33 mouse cellular contexts compared by ENCODE assay signal in genomic region chr8:83396680-83397079, GRCm38 (mm10). TPM values are rescaled to one million over a fixed set of nuclear protein-coding genes. Genes with fewer than 3 reads are reported as not detected.
DNase-seq lines count a peak whose midpoint lies in the region; ATAC-seq and TF ChIP-seq lines count a peak whose summit lies in the region.
"Had no signal": no experiment of that assay in that cellular context is flagged by ENCODE, and none has a peak within 500 bp of the region (broad histone marks: within the 10 kb centered on the region; RNA-seq: fewer than 3 reads in every experiment).

No protein-coding gene starts in this region.

- no peaks in the 10 kb centered on the region for H3K9me3 ChIP-seq in liver, embryonic 12.5 days (replicated peaks)
- no peaks in the 10 kb centered on the region for H3K9me3 ChIP-seq in intestine, embryonic 14.5 days (ENCODE audit: control insufficient read depth, low read length)
- no peaks in the 10 kb centered on the region for H3K9me3 ChIP-seq in intestine, embryonic 16.5 days (ENCODE audit: control insufficient read depth, low read length)
- no peaks in the 10 kb centered on the region for H3K9me3 ChIP-seq in stomach, embryonic 16.5 days (replicated peaks; ENCODE audit: control insufficient read depth, low read length)
- H3K9me3 ChIP-seq: forebrain, embryonic 10.5 days; forebrain, embryonic 13.5 days; hindbrain, embryonic 12.5 days had no signal

- H3K27me3 ChIP-seq in liver, adult 2 months (ENCODE audit: control insufficient read depth, insufficient read depth, low read length): no peaks in the 10 kb centered on the region
- peaks cover 9% of the 10 kb centered on the region for H3K27me3 ChIP-seq in liver, embryonic 12.5 days (replicated peaks)
- no peaks in the 10 kb centered on the region for H3K27me3 ChIP-seq in intestine, embryonic 14.5 days (replicated peaks; ENCODE audit: control insufficient read depth, insufficient read depth, low read length)
- H3K27me3 ChIP-seq in intestine, embryonic 16.5 days (replicated peaks; ENCODE audit: control insufficient read depth, insufficient read depth, low read length): no peaks in the 10 kb centered on the region
- no peaks in the 10 kb centered on the region for H3K27me3 ChIP-seq in stomach, embryonic 16.5 days (ENCODE audit: control insufficient read depth, insufficient read depth, low read length)
- H3K27me3 ChIP-seq: CH12.LX; forebrain, embryonic 13.5 days; hindbrain, embryonic 12.5 days had no signal

- H3K27ac ChIP-seq in liver, adult 2 months (replicated peaks; ENCODE audit: insufficient read depth, low read depth, low read length): no peak overlapping the region
- H3K27ac ChIP-seq in liver, embryonic 12.5 days: no peak overlapping the region
- H3K27ac ChIP-seq in intestine, embryonic 14.5 days (ENCODE audit: low read depth): no peak overlapping the region
- no peak overlapping the region for H3K27ac ChIP-seq in intestine, embryonic 16.5 days (ENCODE audit: low read length)
- no peak overlapping the region for H3K27ac ChIP-seq in stomach, embryonic 16.5 days (ENCODE audit: low read length)
- H3K27ac ChIP-seq: forebrain, embryonic 10.5 days; forebrain, embryonic 13.5 days; gastrocnemius, adult 2 months; hindbrain, embryonic 12.5 days had no signal

- H3K79me2 ChIP-seq in liver, adult 2 months (ENCODE audit: control insufficient read depth, insufficient read depth, low read length): no peaks in the 10 kb centered on the region

- no peak overlapping the region for H3K9ac ChIP-seq in liver, adult 2 months (ENCODE audit: low read depth, low read length)
- no peak overlapping the region for H3K9ac ChIP-seq in liver, embryonic 12.5 days
- no peak overlapping the region for H3K9ac ChIP-seq in intestine, embryonic 14.5 days (ENCODE audit: low read length)
- H3K9ac ChIP-seq in intestine, embryonic 16.5 days (ENCODE audit: low read depth, low read length): no peak overlapping the region
- no peak overlapping the region for H3K9ac ChIP-seq in stomach, embryonic 16.5 days (ENCODE audit: low read length)
- H3K9ac ChIP-seq: forebrain, embryonic 13.5 days; hindbrain, embryonic 12.5 days had no signal

- H3K4me1 ChIP-seq in liver, adult 2 months (ENCODE audit: control insufficient read depth, insufficient read depth, low read length): no peaks in the 10 kb centered on the region
- no peaks in the 10 kb centered on the region for H3K4me1 ChIP-seq in liver, embryonic 12.5 days
- H3K4me1 ChIP-seq in intestine, embryonic 14.5 days (replicated peaks; ENCODE audit: control insufficient read depth, insufficient read depth, low read length): no peaks in the 10 kb centered on the region
- no peaks in the 10 kb centered on the region for H3K4me1 ChIP-seq in intestine, embryonic 16.5 days (ENCODE audit: control insufficient read depth, insufficient read depth, low read length)
- no peaks in the 10 kb centered on the region for H3K4me1 ChIP-seq in stomach, embryonic 16.5 days (ENCODE audit: control insufficient read depth, insufficient read depth, low read length)
- H3K4me1 ChIP-seq: forebrain, embryonic 10.5 days; forebrain, embryonic 13.5 days; hindbrain, embryonic 12.5 days had no signal

- H3K36me3 ChIP-seq in liver, adult 2 months (ENCODE audit: control insufficient read depth, insufficient read depth, low read length): no peaks in the 10 kb centered on the region
- H3K36me3 ChIP-seq in liver, embryonic 12.5 days: no peaks in the 10 kb centered on the region
- H3K36me3 ChIP-seq in intestine, embryonic 14.5 days (ENCODE audit: control insufficient read depth, insufficient read depth, low read length): no peaks in the 10 kb centered on the region
- no peaks in the 10 kb centered on the region for H3K36me3 ChIP-seq in intestine, embryonic 16.5 days (ENCODE audit: control insufficient read depth, insufficient read depth, low read length)
- no peaks in the 10 kb centered on the region for H3K36me3 ChIP-seq in stomach, embryonic 16.5 days (ENCODE audit: control insufficient read depth, insufficient read depth, low read length)
- H3K36me3 ChIP-seq: forebrain, embryonic 10.5 days; G1E; hindbrain, embryonic 12.5 days had no signal

- no peak overlapping the region for H3K4me2 ChIP-seq in liver, embryonic 12.5 days
- no peak overlapping the region for H3K4me2 ChIP-seq in intestine, embryonic 14.5 days (ENCODE audit: low read length)
- no peak overlapping the region for H3K4me2 ChIP-seq in intestine, embryonic 16.5 days (ENCODE audit: low read depth, low read length)
- H3K4me2 ChIP-seq in stomach, embryonic 16.5 days (ENCODE audit: low read depth, low read length): no peak overlapping the region
- H3K4me2 ChIP-seq: forebrain, embryonic 13.5 days; heart, embryonic 11.5 days; hindbrain, embryonic 12.5 days had no signal

- no peak for TF ChIP-seq POLR2A in liver, adult 2 months (IDR thresholded peaks at IDR 0.05; ENCODE audit: extremely low read depth, insufficient read depth, low read length)

- no peak overlapping the region for H3K4me3 ChIP-seq in liver, adult 2 months (ENCODE audit: insufficient read depth, low read depth, low read length)
- H3K4me3 ChIP-seq in liver, embryonic 12.5 days: no peak overlapping the region
- no peak overlapping the region for H3K4me3 ChIP-seq in intestine, embryonic 14.5 days (ENCODE audit: low read depth, low read length)
- H3K4me3 ChIP-seq in intestine, embryonic 16.5 days (ENCODE audit: low read length): no peak overlapping the region
- no peak overlapping the region for H3K4me3 ChIP-seq in stomach, embryonic 16.5 days (replicated peaks; ENCODE audit: low read length)
- H3K4me3 ChIP-seq: forebrain, embryonic 10.5 days; forebrain, embryonic 13.5 days; gastrocnemius, adult 2 months; hindbrain, embryonic 12.5 days had no signal

- peak; percentile 18 for DNase-seq in liver, adult 2 months (ENCODE audit: extremely low read depth, low read depth, low spot score)
- no peak for DNase-seq in intestine, embryonic 14.5 days (ENCODE audit: low spot score)
- DNase-seq in frontal cortex, adult 2 months (ENCODE audit: extremely low spot score in 1 of 2, low spot score in 1 of 2): no peak
- DNase-seq in kidney, adult 11 months: no peak
- DNase-seq: adrenal gland, postnatal 10 days; adrenal gland, postnatal 36 days; B cell, adult 2 months; cerebellum, adult 18-20 months; cerebellum, adult 9-10 months; cerebellum, postnatal 14 days; gastrocnemius, adult 2 months; gastrocnemius, postnatal 14 days; heart, adult 11 months had no signal

- no peak for TF ChIP-seq CTCF in liver, adult 2 months (IDR thresholded peaks at IDR 0.05; ENCODE audit: low read depth, low read length)

- 16% methylated on average over 6 of the region's 6 CpGs for WGBS in liver, adult 2 months
- WGBS in liver, embryonic 12.5 days (ENCODE audit: insufficient replicate concordance): 71% methylated on average over 6 of the region's 6 CpGs
- 71% methylated on average over 6 of the region's 6 CpGs for WGBS in intestine, embryonic 14.5 days
- WGBS in intestine, embryonic 16.5 days: 53% methylated on average over 6 of the region's 6 CpGs
- 61% methylated on average over 6 of the region's 6 CpGs for WGBS in stomach, embryonic 16.5 days

- ATAC-seq in liver, embryonic 12.5 days: no peak
- 0 out of 2 replicates have a peak, but pooled peaks have one; percentile 66 for ATAC-seq in intestine, embryonic 14.5 days (replicated peaks; ENCODE audit: low FRiP score, low TSS enrichment, low read depth)
- peak; percentile 97 for ATAC-seq in intestine, embryonic 16.5 days
- ATAC-seq in stomach, embryonic 16.5 days (ENCODE audit: insufficient read depth, low FRiP score): 0 out of 2 replicates have a peak, but pooled peaks have one; percentile 60
- ATAC-seq: forebrain, embryonic 13.5 days; forebrain, embryonic 16.5 days; Patski had no signal

RNA-seq across cellular contexts. Expression of gene Clgn, which starts 7.0 kb away (rescaled TPM):
- not detected in 2 replicates for total RNA-seq in liver, adult 2 months (2014; rRNA removed)
- not detected in 2 replicates for polyA plus RNA-seq in liver, adult 2 months (2012; rRNA removed)
- polyA plus RNA-seq in liver, embryonic 12.5 days (2016; fragmentation: Nextera tagmentation; extraction: Ambion mirVana): 0.36 and 0.51 TPM in 2 replicates
- 0.58 and 0.75 TPM in 2 replicates for polyA plus RNA-seq in intestine, embryonic 14.5 days (2014; fragmentation: Nextera tagmentation; extraction: Ambion mirVana)
- polyA plus RNA-seq in intestine, embryonic 16.5 days (2015; fragmentation: Nextera tagmentation; extraction: Ambion mirVana): 0.23 and 0.33 TPM in 2 replicates
- polyA plus RNA-seq in stomach, embryonic 16.5 days (2015; fragmentation: Nextera tagmentation; extraction: Ambion mirVana): 0.47 and 0.61 TPM in 2 replicates
- polyA plus RNA-seq in frontal cortex, adult 2 months (2012; rRNA removed): 8.9 and 9.2 TPM in 2 replicates
- total RNA-seq: adrenal gland, adult 18-20 months; gastrocnemius, adult 2 months; gastrocnemius, postnatal 14 days; heart, adult 8-10 months; heart, postnatal 25 days; hematopoietic stem cell, adult 5-6 weeks had no signal
- polyA plus RNA-seq: G1E; heart, postnatal 0 days; Patski had no signal

RNA-seq across cellular contexts. Expression of gene Mgat4d, which starts 48.4 kb away (rescaled TPM):
- total RNA-seq in liver, adult 2 months (2014; rRNA removed): not detected in 2 replicates
- polyA plus RNA-seq in liver, adult 2 months (2012; rRNA removed): not detected in 2 replicates
- not detected in 2 replicates for polyA plus RNA-seq in liver, embryonic 12.5 days (2016; fragmentation: Nextera tagmentation; extraction: Ambion mirVana)
- not detected in 2 replicates for polyA plus RNA-seq in intestine, embryonic 14.5 days (2014; fragmentation: Nextera tagmentation; extraction: Ambion mirVana)
- not detected in 2 replicates for polyA plus RNA-seq in intestine, embryonic 16.5 days (2015; fragmentation: Nextera tagmentation; extraction: Ambion mirVana)
- polyA plus RNA-seq in stomach, embryonic 16.5 days (2015; fragmentation: Nextera tagmentation; extraction: Ambion mirVana): not detected in 2 replicates
- not detected in 2 replicates for polyA plus RNA-seq in frontal cortex, adult 2 months (2012; rRNA removed)
- total RNA-seq: adrenal gland, adult 18-20 months; adrenal gland, postnatal 10 days; adrenal gland, postnatal 36 days; CH12.LX; G1E; gastrocnemius, adult 2 months; gastrocnemius, postnatal 14 days; gastrocnemius, postnatal 4 days; heart, adult 8-10 months; heart, postnatal 25 days; hematopoietic stem cell, adult 5-6 weeks had no signal
- polyA plus RNA-seq: embryonic facial prominence, embryonic 11.5 days; embryonic facial prominence, embryonic 14.5 days; forebrain, embryonic 10.5 days; forebrain, embryonic 13.5 days; forebrain, embryonic 16.5 days; G1E; heart, embryonic 11.5 days; heart, embryonic 14.5 days; heart, postnatal 0 days; hindbrain, embryonic 12.5 days; Patski had no signal
